ENCODE assay signal across 26 mouse cellular contexts in genomic region chr7:126113263-126113662, GRCm38 (mm10). TPM values are rescaled to one million over a fixed set of nuclear protein-coding genes. Genes with fewer than 3 reads are reported as not detected.
DNase-seq lines count a peak whose midpoint lies in the region; ATAC-seq and TF ChIP-seq lines count a peak whose summit lies in the region.
"Had no signal": no experiment of that assay in that cellular context is flagged by ENCODE, and none has a peak within 500 bp of the region (broad histone marks: within the 10 kb centered on the region; RNA-seq: fewer than 3 reads in every experiment).

No protein-coding gene starts in this region.

- no peak overlapping the region for H3K9ac ChIP-seq in intestine, postnatal 0 days (ENCODE audit: low read depth, low read length)
- H3K9ac ChIP-seq: embryonic facial prominence, embryonic 12.5 days; limb, embryonic 12.5 days; liver, embryonic 14.5 days; neural tube, embryonic 12.5 days had no signal

- no peak overlapping the region for H3K4me2 ChIP-seq in intestine, postnatal 0 days (replicated peaks; ENCODE audit: low read depth)
- H3K4me2 ChIP-seq: embryonic facial prominence, embryonic 12.5 days; limb, embryonic 12.5 days; midbrain, embryonic 11.5 days; neural tube, embryonic 12.5 days had no signal

- H3K9me3 ChIP-seq in intestine, postnatal 0 days (ENCODE audit: control insufficient read depth) = no peaks in the 10 kb centered on the region
- H3K9me3 ChIP-seq: embryonic facial prominence, embryonic 12.5 days; limb, embryonic 12.5 days; neural tube, embryonic 12.5 days had no signal

- H3K4me1 ChIP-seq in intestine, postnatal 0 days (replicated peaks; ENCODE audit: control insufficient read depth, insufficient read depth, low read length) = no peaks in the 10 kb centered on the region
- H3K4me1 ChIP-seq: embryonic facial prominence, embryonic 12.5 days; limb, embryonic 12.5 days; neural tube, embryonic 12.5 days had no signal

- peaks cover 62% of the 10 kb centered on the region for H3K36me3 ChIP-seq in intestine, postnatal 0 days (ENCODE audit: control insufficient read depth, insufficient read depth)

- 82% methylated on average over 4 of the region's 4 CpGs for WGBS in intestine, postnatal 0 days

- TF ChIP-seq POLR2A in brain, embryonic 14.5 days (IDR thresholded peaks at IDR 0.05; ENCODE audit: borderline replicate concordance, extremely low read depth, insufficient read depth, insufficient read length, poor library complexity, severe bottlenecking) = no peak

- peak; percentile 36; the same call in 1 of the 2 replicates for ATAC-seq in frontal cortex, adult (ENCODE audit: low TSS enrichment)
- no peak for ATAC-seq in intestine, postnatal 0 days
- ATAC-seq: forebrain, embryonic 16.5 days; hindbrain, embryonic 16.5 days had no signal

- no peaks in the 10 kb centered on the region for H3K27me3 ChIP-seq in intestine, postnatal 0 days (replicated peaks; ENCODE audit: control insufficient read depth, insufficient read depth, low read length)
- H3K27me3 ChIP-seq: embryonic facial prominence, embryonic 12.5 days; limb, embryonic 12.5 days; neural tube, embryonic 12.5 days had no signal

- no peak for DNase-seq in frontal cortex, postnatal 25 days (ENCODE audit: low spot score in 2 of 2)
- DNase-seq in lung, adult 18-20 months = peak; percentile 22 to 36
- DNase-seq in lung, postnatal 14 days = no peak
- peak; percentile 64 for DNase-seq in NIH3T3 (ENCODE audit: low read depth)
- peak; percentile 31 for DNase-seq in brain, embryonic 14.5 days (ENCODE audit: low read depth)
- DNase-seq in urinary bladder, postnatal 36 days (ENCODE audit: low spot score in 2 of 2) = no peak
- DNase-seq: cerebellum, adult 11 months; cerebellum, adult 9-10 months; cerebellum, postnatal 36 days; gastrocnemius, postnatal 10 days; kidney, adult 2 months; right cerebral cortex, adult 18-20 months; right cerebral cortex, postnatal 4 days; thymus, postnatal 14 days had no signal

- H3K4me3 ChIP-seq in intestine, postnatal 0 days (ENCODE audit: low read depth, low read length) = no peak overlapping the region
- H3K4me3 ChIP-seq: embryonic facial prominence, embryonic 12.5 days; erythroblast, embryonic 14.5 days; limb, embryonic 12.5 days; myocyte; neural tube, embryonic 12.5 days had no signal

- H3K27ac ChIP-seq in intestine, postnatal 0 days (ENCODE audit: low read depth, low read length) = no peak overlapping the region
- H3K27ac ChIP-seq: embryonic facial prominence, embryonic 12.5 days; kidney, postnatal 0 days; limb, embryonic 12.5 days; liver, embryonic 14.5 days; neural tube, embryonic 12.5 days had no signal

- TF ChIP-seq CTCF in brain, embryonic 14.5 days (IDR thresholded peaks at IDR 0.05; ENCODE audit: borderline replicate concordance, extremely low read depth, insufficient read depth, insufficient read length) = no peak
- TF ChIP-seq CTCF in intestine, postnatal 0 days (IDR thresholded peaks at IDR 0.05; ENCODE audit: low read depth) = no peak

RNA-seq across cellular contexts. Expression of gene Gsg1l, which starts 31.1 kb away (rescaled TPM):
- polyA plus RNA-seq in brain, embryonic 14.5 days (2012; rRNA removed) = 16.8 and 26.6 TPM in 2 replicates
- 0.35 and 0.52 TPM in 2 replicates for polyA plus RNA-seq in intestine, postnatal 0 days (2015; fragmentation: Nextera tagmentation; extraction: Ambion mirVana)
- polyA plus RNA-seq: erythroblast, embryonic 14.5 days; myocyte had no signal

Comparison
In these comparisons a context has a peak if more than half of its experiments do, and no peak if none do; other contexts are left out.
1. DNase-seq: peak in lung, adult 18-20 months (2 of 2), NIH3T3 (single experiment) and brain, embryonic 14.5 days (single experiment); none in frontal cortex, postnatal 25 days (0 of 2), lung, postnatal 14 days (single experiment) and urinary bladder, postnatal 36 days (0 of 2).
2. RNA of gene Gsg1l, which starts 31.1 kb away (polyA plus RNA-seq): 16.8 to 26.6 TPM in brain, embryonic 14.5 days; 0.35 to 0.52 TPM in intestine, postnatal 0 days; every median in the first group is over 10 times any median in the second.